In the genomic region with DNA sequence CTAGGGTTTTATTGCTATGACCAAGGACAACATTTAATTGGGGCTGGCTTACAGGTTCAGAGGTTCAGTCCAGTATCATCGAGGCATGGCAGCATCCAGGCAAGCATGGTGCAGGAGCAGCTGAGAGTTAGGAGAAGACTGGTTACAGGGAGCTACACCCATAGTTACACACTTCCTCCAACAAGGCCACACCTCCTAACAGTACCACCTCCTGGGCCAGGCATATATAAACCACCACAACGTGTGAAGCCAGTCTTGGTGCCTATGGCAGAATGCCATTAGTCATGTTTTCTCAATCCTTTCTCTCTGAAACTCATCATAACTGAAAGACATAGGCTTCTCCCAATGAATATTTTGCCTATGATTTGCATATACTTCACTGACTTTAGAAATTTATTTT, we compare ENCODE assay signal across 20 mouse cellular contexts.
DNase-seq lines count a peak whose midpoint lies in the region; ATAC-seq and TF ChIP-seq lines count a peak whose summit lies in the region.
"Had no signal": no experiment of that assay in that cellular context is flagged by ENCODE, and none has a peak within 500 bp of the region (broad histone marks: within the 10 kb centered on the region; RNA-seq: fewer than 3 reads in every experiment).

No protein-coding gene starts in this region.

- TF ChIP-seq EP300 in MEL (IDR thresholded peaks at IDR 0.05; ENCODE audit: low read depth in 1 of 2, low read length in 2 of 2) = no peak

- TF ChIP-seq POLR2A in MEL (IDR thresholded peaks at IDR 0.05; ENCODE audit: control insufficient read depth in 1 of 2, insufficient read depth in 1 of 2, low read depth in 1 of 2, low read length in 2 of 2, poor library complexity in 1 of 2) = no peak

- H3K4me1 ChIP-seq in MEL (ENCODE audit: control insufficient read depth in 1 of 2, insufficient read depth in 2 of 2, low read length in 2 of 2) = no peaks in the 10 kb centered on the region
- no peaks in the 10 kb centered on the region for H3K4me1 ChIP-seq in hindbrain, embryonic 12.5 days
- H3K4me1 ChIP-seq: embryonic facial prominence, embryonic 15.5 days; intestine, embryonic 15.5 days had no signal

- H3K79me2 ChIP-seq in MEL (ENCODE audit: control insufficient read depth, insufficient read depth, low read length, poor library complexity) = no peaks in the 10 kb centered on the region

- H3K4me2 ChIP-seq in hindbrain, embryonic 12.5 days (replicated peaks) = no peak overlapping the region
- H3K4me2 ChIP-seq: embryonic facial prominence, embryonic 15.5 days; hindbrain, embryonic 14.5 days; intestine, embryonic 15.5 days had no signal

- ATAC-seq in megakaryocyte, adult 5-6 weeks (ENCODE audit: poor library complexity, severe bottlenecking) = peak; percentile 67; the same call in 1 of the 2 replicates
- no peak for ATAC-seq in hindbrain, embryonic 12.5 days (ENCODE audit: low FRiP score)
- ATAC-seq: intestine, embryonic 15.5 days had no signal

- H3K4me3 ChIP-seq in layer of hippocampus, adult 2 months = no peak overlapping the region
- H3K4me3 ChIP-seq in MEL (ENCODE audit: control insufficient read depth in 1 of 2, insufficient read depth in 1 of 2, low read depth in 2 of 2, low read length in 2 of 2) = no peak overlapping the region
- no peak overlapping the region for H3K4me3 ChIP-seq in hindbrain, embryonic 12.5 days
- H3K4me3 ChIP-seq: embryonic facial prominence, embryonic 15.5 days; erythroblast, embryonic 14.5 days; heart, embryonic 10.5 days; intestine, embryonic 15.5 days had no signal

- TF ChIP-seq CTCF in layer of hippocampus, adult 2 months (conservative IDR thresholded peaks at IDR 0.05) = no peak
- TF ChIP-seq CTCF in MEL (IDR thresholded peaks at IDR 0.05 in 2 of 3, conservative IDR thresholded peaks at IDR 0.05 in 1 of 3; ENCODE audit: control insufficient read depth in 1 of 3, insufficient read depth in 1 of 3, low read depth in 2 of 3, low read length in 3 of 3, poor library complexity in 1 of 3, severe bottlenecking in 1 of 3) = no peak

- peak overlapping the region; percentile 43; the same call in 1 of the 2 replicates for H3K27ac ChIP-seq in layer of hippocampus, adult 2 months
- H3K27ac ChIP-seq in MEL (ENCODE audit: control insufficient read depth, low read depth, low read length) = no peak overlapping the region
- H3K27ac ChIP-seq in hindbrain, embryonic 12.5 days = no peak overlapping the region
- H3K27ac ChIP-seq: embryonic facial prominence, embryonic 15.5 days; heart, embryonic 10.5 days; hindbrain, embryonic 14.5 days; intestine, embryonic 15.5 days had no signal

- H3K9ac ChIP-seq in MEL (ENCODE audit: control insufficient read depth, low read depth, low read length, poor library complexity, severe bottlenecking) = no peak overlapping the region
- no peak overlapping the region for H3K9ac ChIP-seq in hindbrain, embryonic 12.5 days
- H3K9ac ChIP-seq: embryonic facial prominence, embryonic 15.5 days; hindbrain, embryonic 14.5 days; intestine, embryonic 15.5 days had no signal

- TF ChIP-seq RAD21 in MEL (IDR thresholded peaks at IDR 0.05; ENCODE audit: low read depth, low read length) = no peak

- no peaks in the 10 kb centered on the region for H3K36me3 ChIP-seq in MEL (ENCODE audit: control insufficient read depth in 1 of 2, insufficient read depth in 2 of 2, low read length in 2 of 2)
- no peaks in the 10 kb centered on the region for H3K36me3 ChIP-seq in hindbrain, embryonic 12.5 days
- H3K36me3 ChIP-seq: intestine, embryonic 15.5 days had no signal

- WGBS in hindbrain, embryonic 12.5 days = 86% methylated on average over 2 of the region's 2 CpGs

- no peaks in the 10 kb centered on the region for H3K27me3 ChIP-seq in MEL (ENCODE audit: control insufficient read depth in 1 of 2, insufficient read depth in 2 of 2, low read length in 2 of 2)
- no peaks in the 10 kb centered on the region for H3K27me3 ChIP-seq in hindbrain, embryonic 12.5 days
- H3K27me3 ChIP-seq: embryonic facial prominence, embryonic 15.5 days; intestine, embryonic 15.5 days had no signal

- no peaks in the 10 kb centered on the region for H3K9me3 ChIP-seq in MEL (replicated peaks; ENCODE audit: insufficient read depth, low read length)
- H3K9me3 ChIP-seq in hindbrain, embryonic 12.5 days (replicated peaks) = no peaks in the 10 kb centered on the region
- H3K9me3 ChIP-seq: embryonic facial prominence, embryonic 15.5 days; G1E; heart, embryonic 10.5 days; intestine, embryonic 15.5 days had no signal

- intact Hi-C loops in heart, postnatal 25 days (cut with DNase I) = no loop called here

- no peak for DNase-seq in layer of hippocampus, adult 2 months (ENCODE audit: low spot score in 2 of 2)
- no peak for DNase-seq in layer of hippocampus, adult 11-12 months (ENCODE audit: low spot score)
- DNase-seq in MEL (ENCODE audit: low read depth, low spot score) = peak; percentile 6
- DNase-seq in heart, postnatal 25 days (ENCODE audit: low spot score) = no peak
- DNase-seq: adrenal gland, postnatal 10 days; cerebellum, adult 18-20 months; cerebellum, adult 9-11 months; cerebellum, postnatal 36 days; embryo, embryonic 11 days; gastrocnemius, postnatal 36 days; heart, adult 18-20 months; heart, postnatal 10 days had no signal

TF ChIP-seq in MEL, 35 proteins besides CTCF, POLR2A, EP300 and RAD21:
- no peak for TF ChIP-seq HCFC1 (IDR thresholded peaks at IDR 0.05; ENCODE audit: low read depth, low read length)
- TF ChIP-seq MYB (IDR thresholded peaks at IDR 0.05; ENCODE audit: low read depth, low read length) = no peak
- TF ChIP-seq MYC (IDR thresholded peaks at IDR 0.05; ENCODE audit: low read depth, low read length) = no peak
- TF ChIP-seq ETS1 (IDR thresholded peaks at IDR 0.05; ENCODE audit: low read depth, low read length) = no peak
- TF ChIP-seq NRF1 (IDR thresholded peaks at IDR 0.05; ENCODE audit: insufficient read depth, low read depth, low read length, poor library complexity, severe bottlenecking) = no peak
- TF ChIP-seq SIN3A (IDR thresholded peaks at IDR 0.05; ENCODE audit: low read length) = no peak
- no peak for TF ChIP-seq ZNF384 (IDR thresholded peaks at IDR 0.05; ENCODE audit: low read depth, low read length)
- TF ChIP-seq KAT2A (conservative IDR thresholded peaks at IDR 0.05; ENCODE audit: low read depth, low read length) = no peak
- no peak for TF ChIP-seq JUND (IDR thresholded peaks at IDR 0.05; ENCODE audit: low read depth, low read length)
- no peak for TF ChIP-seq MXI1 (IDR thresholded peaks at IDR 0.05; ENCODE audit: low read depth, low read length)
- TF ChIP-seq UBTF (IDR thresholded peaks at IDR 0.05; ENCODE audit: borderline replicate concordance, insufficient read depth, low read depth, low read length) = no peak
- no peak for TF ChIP-seq MAFK (IDR thresholded peaks at IDR 0.05; ENCODE audit: borderline replicate concordance, low read depth, low read length)
- TF ChIP-seq NELFE (IDR thresholded peaks at IDR 0.05; ENCODE audit: low read depth, low read length) = no peak
